Mouse (Mus musculus): ENCODE measurements around the gene Rabepk.
"Not testable (repeated sequence)": the region's sequence is repeated elsewhere in the genome, so short reads cannot be mapped to it uniquely, and the experiment has no call there.

Rabepk gene

DNA sequence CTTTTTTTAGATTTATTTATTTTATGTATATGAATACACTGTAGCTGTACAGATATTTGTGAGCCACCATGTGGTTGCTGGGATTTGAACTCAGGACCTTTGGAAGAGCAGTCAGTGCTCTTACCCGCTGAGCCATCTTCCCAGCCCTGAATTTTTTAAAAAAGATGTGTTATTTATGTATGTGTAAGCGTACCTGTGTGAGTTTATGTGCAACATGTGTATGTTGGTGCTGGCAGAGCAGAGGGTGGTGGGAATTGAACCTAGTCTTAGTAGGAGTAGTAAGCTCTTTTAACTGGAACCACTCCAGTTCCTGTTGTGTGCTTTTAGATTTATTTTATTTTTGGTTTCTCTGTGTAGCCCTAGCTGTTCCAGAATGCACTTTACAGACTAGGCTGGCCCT is 4.5 kb upstream of the Rabepk start:
- no peak for DNase-seq (ENCODE audit: low spot score)

- DNase-seq (ENCODE audit: low spot score), result no peak
Measured at GRCm38 (mm10) chr2:34803746-34804145, 4.0 kb upstream of the Rabepk start.

- not testable (repeated sequence) for DNase-seq (ENCODE audit: low spot score)
Measured at GRCm38 (mm10) chr2:34802565-34803245, 3.0 kb upstream of the Rabepk start.

GRCm38 (mm10) chr2:34801516-34802482 is 2.1 kb upstream of the Rabepk start:
- DNase-seq (ENCODE audit: low spot score), result peak; percentile 99

DNA sequence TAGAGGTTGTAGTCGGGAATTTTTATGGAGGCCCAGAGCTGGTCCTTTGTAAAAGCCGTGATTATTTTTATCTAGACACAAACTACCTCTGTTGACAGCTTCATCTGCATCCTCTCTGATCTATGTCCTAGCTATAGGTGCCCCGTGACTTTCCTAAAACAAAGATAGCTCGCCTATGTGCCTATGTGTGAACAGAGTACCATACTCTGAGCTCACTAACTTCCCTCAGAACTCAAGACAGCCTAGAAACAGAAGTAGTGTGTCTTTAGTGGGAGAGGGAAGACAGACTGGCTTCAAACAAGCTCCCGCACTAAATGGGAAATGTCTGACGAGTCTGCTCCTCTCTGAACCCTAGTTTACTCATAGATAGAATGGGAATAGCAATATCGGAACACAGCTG is 659 bp upstream of the Rabepk start:
- no peak for DNase-seq (ENCODE audit: low spot score)

GRCm38 (mm10) chr2:34795426-34795825 is 4.3 kb downstream of the Rabepk start:
- no peak for DNase-seq (ENCODE audit: low spot score)

DNA sequence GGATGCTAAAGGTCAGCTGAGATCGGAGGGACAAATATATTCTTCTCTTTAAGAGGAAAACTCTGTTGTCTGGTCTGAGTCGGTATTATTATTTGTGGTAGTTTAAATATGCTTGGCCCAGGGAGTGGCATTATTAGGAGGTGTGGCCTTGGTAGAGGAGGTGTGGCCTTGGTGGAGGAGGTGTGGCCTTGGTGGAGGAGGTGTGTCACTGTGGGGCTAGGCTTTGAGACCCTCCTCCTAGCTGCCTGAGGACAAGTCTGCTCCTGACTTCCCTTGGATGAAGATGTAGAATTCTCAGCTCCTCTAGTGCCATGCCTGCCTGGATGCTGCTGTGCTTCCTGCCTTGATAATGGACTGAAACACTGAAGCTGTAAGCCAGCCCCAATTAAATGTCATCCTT is 5.2 kb downstream of the Rabepk start:
- no peak for DNase-seq (ENCODE audit: low spot score)

GRCm38 (mm10) chr2:34792543-34792942 is 7.2 kb downstream of the Rabepk start:
- not testable (repeated sequence) for DNase-seq (ENCODE audit: low spot score)

DNA sequence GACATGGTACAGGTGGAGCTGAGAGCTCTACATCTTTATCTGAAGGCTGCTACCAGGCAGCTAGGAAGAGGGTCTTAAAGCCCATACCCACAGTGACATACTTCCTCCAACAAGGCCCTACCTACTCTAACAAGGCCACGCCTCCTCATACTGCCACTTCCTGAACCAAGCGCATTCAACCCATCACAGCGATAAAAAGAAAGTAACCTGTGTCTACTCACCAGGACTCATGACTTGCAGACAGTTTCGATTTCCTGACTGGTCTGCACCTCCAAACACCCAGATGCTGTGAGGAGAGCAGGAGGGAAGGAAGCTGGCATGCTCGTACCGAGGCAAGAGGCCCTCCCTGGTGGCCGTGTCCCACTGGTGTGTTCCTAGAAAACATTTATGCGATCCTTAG is 9.4 kb downstream of the Rabepk start:
- DNase-seq (ENCODE audit: low spot score), result peak; percentile 25

GRCm38 (mm10) chr2:34784085-34784484 is 15.6 kb downstream of the Rabepk start:
- DNase-seq (ENCODE audit: low spot score), result peak; percentile 70

GRCm38 (mm10) chr2:34783064-34784020 is 16.4 kb downstream of the Rabepk start:
- no peak for DNase-seq (ENCODE audit: low spot score)

- no peak for DNase-seq (ENCODE audit: low spot score)
Measured at GRCm38 (mm10) chr2:34777237-34777868, 22.4 kb downstream of the Rabepk start.

- no peak for DNase-seq (ENCODE audit: low spot score)
Measured at GRCm38 (mm10) chr2:34774493-34774892, 25.2 kb downstream of the Rabepk start.

GRCm38 (mm10) chr2:34773673-34774072 is 26.0 kb downstream of the Rabepk start:
- DNase-seq (ENCODE audit: low spot score), result no peak

DNA sequence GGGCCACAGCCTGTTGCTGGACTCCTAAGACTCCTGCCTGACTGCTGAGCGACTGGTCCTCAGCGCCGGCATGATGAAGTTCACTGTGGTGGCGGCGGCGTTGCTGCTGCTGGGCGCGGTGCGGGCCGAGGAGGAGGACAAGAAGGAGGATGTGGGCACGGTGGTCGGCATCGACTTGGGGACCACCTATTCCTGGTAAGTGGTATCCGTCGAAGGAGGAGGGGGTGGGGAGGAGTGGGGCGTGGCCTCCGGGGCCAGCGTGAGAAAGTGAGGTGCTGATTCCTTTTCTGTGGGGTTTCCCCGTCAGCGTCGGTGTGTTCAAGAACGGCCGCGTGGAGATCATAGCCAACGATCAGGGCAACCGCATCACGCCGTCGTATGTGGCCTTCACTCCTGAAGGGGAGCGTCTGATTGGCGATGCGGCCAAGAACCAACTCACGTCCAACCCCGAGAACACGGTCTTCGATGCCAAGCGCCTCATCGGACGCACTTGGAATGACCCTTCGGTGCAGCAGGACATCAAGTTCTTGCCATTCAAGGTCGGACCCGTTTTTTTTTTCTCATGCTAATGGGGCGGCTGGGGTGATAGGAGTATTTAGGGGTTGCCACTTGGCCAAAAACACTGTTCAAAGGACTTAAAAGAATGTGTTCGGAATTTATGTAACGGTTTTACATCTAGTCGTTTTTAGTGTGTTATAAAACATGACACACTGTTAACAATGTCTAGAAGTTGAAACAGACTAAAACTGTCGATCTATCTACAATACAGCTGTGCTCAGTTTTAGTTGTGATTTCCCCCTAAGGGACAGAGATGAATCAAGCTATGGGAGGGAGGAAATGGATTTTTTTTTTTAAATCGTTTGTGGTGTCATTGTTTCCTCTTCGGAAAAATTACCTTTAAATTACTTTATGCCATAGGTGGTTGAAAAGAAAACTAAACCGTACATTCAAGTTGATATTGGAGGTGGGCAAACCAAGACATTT is 27.2 kb downstream of the Rabepk start:
- DNase-seq (ENCODE audit: low spot score), result peak; percentile 38

GRCm38 (mm10) chr2:34771368-34772226 is 28.1 kb downstream of the Rabepk start, which contains the start of gene Hspa5:
TSS of gene Hspa5 (plus strand) at chr2:34771970.
- peak; percentile 100 for DNase-seq (ENCODE audit: low spot score)

DNA sequence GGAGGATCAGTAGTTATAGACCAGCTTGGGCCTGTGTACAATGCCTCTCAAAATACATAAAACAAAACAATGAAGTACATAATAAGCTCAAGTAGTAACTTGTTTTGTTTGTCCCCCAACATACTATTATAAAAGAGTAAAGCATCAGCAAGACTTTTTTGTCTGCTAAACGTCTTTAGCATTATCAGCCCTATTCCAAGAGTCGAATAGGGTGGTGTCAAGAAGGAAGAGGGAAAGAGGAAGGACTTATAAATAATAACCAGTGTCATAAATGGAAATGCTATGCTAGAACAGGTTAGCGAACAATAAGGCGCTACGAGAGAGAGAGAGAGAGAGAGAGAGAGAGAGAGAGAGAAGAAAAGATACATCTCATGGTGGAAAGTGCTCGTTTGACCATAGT is 28.8 kb downstream of the Rabepk start:
- DNase-seq (ENCODE audit: low spot score), result no peak

GRCm38 (mm10) chr2:34770049-34770448 is 29.7 kb downstream of the Rabepk start:
- DNase-seq (ENCODE audit: low spot score), result no peak

- no peak for DNase-seq (ENCODE audit: low spot score)
Measured at GRCm38 (mm10) chr2:34764801-34765200, 34.9 kb downstream of the Rabepk start.
